Mouse (Mus musculus) forebrain, embryonic 14.5 days (tissue): ENCODE measurements at regions not wholly inside any gene's neighbourhood (a gene's known extent, or its start where the extent isn't known, plus 50 kb on each side); places are given as distances from the start of the nearest gene placed in this dataset.

Experiments used
- ATAC-seq: fragments of 200-750 bp; cut with Nextera tagmentation; 2 replicates; pipeline ENCODE4 v1.8.0; 2017; ENCODE audit warnings: mild to moderate bottlenecking, moderate library complexity
- DNase-seq: peaks from one replicate; pipeline ENCODE4 v3.0.0-alpha.2; 2015; ENCODE audit warnings: low spot score
- H3K27ac ChIP-seq: fragments of 300-500 bp; sonication (generic); 2 replicates; pipeline ENCODE4 v1.5.1; 2014; ENCODE audit warnings: low read depth, mild to moderate bottlenecking, control low read depth, low read length, moderate library complexity
- H3K27me3 ChIP-seq: fragments of 300-500 bp; sonication (generic); replicated peaks from 2 replicates; pipeline ENCODE4 v1.6.1; 2014; ENCODE audit warnings: low read length, control low read depth, mixed read lengths; ENCODE audit not compliant: control insufficient read depth, insufficient read depth
- H3K36me3 ChIP-seq: fragments of 300-500 bp; sonication (generic); 2 replicates; pipeline ENCODE4 v1.6.1; 2014; ENCODE audit warnings: low read length, control low read depth; ENCODE audit not compliant: control insufficient read depth, insufficient read depth
- H3K4me1 ChIP-seq: fragments of 300-500 bp; sonication (generic); 2 replicates; pipeline ENCODE4 v1.6.1; 2014; ENCODE audit warnings: antibody characterized with exemption, low read length, control low read depth; ENCODE audit not compliant: control insufficient read depth, insufficient read depth
- H3K4me2 ChIP-seq: fragments of 300-500 bp; sonication (generic); 2 replicates; pipeline ENCODE4 v1.6.1; 2014; ENCODE audit warnings: mild to moderate bottlenecking, control low read depth, low read length
- H3K4me3 ChIP-seq: fragments of 300-500 bp; sonication (generic); 2 replicates; pipeline ENCODE4 v1.5.1; 2014; ENCODE audit warnings: low read depth, low read length, control low read depth
- H3K9ac ChIP-seq: fragments of 300-500 bp; sonication (generic); 2 replicates; pipeline ENCODE4 v1.6.1; 2014; ENCODE audit warnings: mild to moderate bottlenecking, low read length, control low read depth, moderate library complexity
- H3K9me3 ChIP-seq: fragments of 300-500 bp; sonication (generic); replicated peaks from 2 replicates; pipeline ENCODE4 v1.6.1; 2016; ENCODE audit warnings: low read length, control low read depth, mixed read lengths; ENCODE audit not compliant: control insufficient read depth
- WGBS: fragments of 180-500 bp; shearing (Covaris S2); extraction: QIAGEN DNeasy Blood & Tissue Kit; methylation state at CpG from one replicate; pipeline ENCODE4 v1.1.7; 2014; 5-methylcytosine and 5-hydroxymethylcytosine counted together

GRCm38 (mm10) chr10:87639339-87639738, 117.7 kb downstream of the Pah start:
- no peak overlapping the region for H3K9ac ChIP-seq
- no peaks in the 10 kb centered on the region for H3K9me3 ChIP-seq
- ATAC-seq (no peak), DNase-seq (no peak)
- H3K4me1 ChIP-seq: no peaks in the 10 kb centered on the region
- no peak overlapping the region for H3K4me2 ChIP-seq
- no peak overlapping the region for H3K27ac ChIP-seq
- WGBS: 84% methylated on average over 2 of the region's 2 CpGs
- no peak overlapping the region for H3K4me3 ChIP-seq
- H3K36me3 ChIP-seq: no peaks in the 10 kb centered on the region
- H3K27me3 ChIP-seq: no peaks in the 10 kb centered on the region

GRCm38 (mm10) chr10:87649091-87649490, 127.5 kb downstream of the Pah start:
- peak; percentile 50; the same call in 1 of the 2 replicates for ATAC-seq
- DNase-seq: peak; percentile 67
- no peak overlapping the region for H3K4me2 ChIP-seq
- no peak overlapping the region for H3K4me3 ChIP-seq
- H3K9ac ChIP-seq: no peak overlapping the region
- no peak overlapping the region for H3K27ac ChIP-seq
- 0 out of 2 replicates have a peak, but pooled peaks cover 9% of the 10 kb centered on the region for H3K4me1 ChIP-seq
- no peaks in the 10 kb centered on the region for H3K36me3 ChIP-seq
- WGBS: 21% methylated on average over 1 of the region's 1 CpGs
- no peaks in the 10 kb centered on the region for H3K27me3 ChIP-seq
- no peaks in the 10 kb centered on the region for H3K9me3 ChIP-seq

- peak; percentile 59 for DNase-seq
- ATAC-seq: no peak
Measured at GRCm38 (mm10) chr10:87652139-87652740, 130.6 kb downstream of the Pah start.

GRCm38 (mm10) chr10:87654112-87654511, 132.5 kb downstream of the Pah start:
- H3K36me3 ChIP-seq: no peaks in the 10 kb centered on the region
- no peaks in the 10 kb centered on the region for H3K9me3 ChIP-seq
- no peak overlapping the region for H3K4me2 ChIP-seq
- no peak overlapping the region for H3K4me3 ChIP-seq
- DNase-seq (no peak), ATAC-seq (no peak)
- no peaks in the 10 kb centered on the region for H3K27me3 ChIP-seq
- 0 out of 2 replicates have a peak, but pooled peaks cover 9% of the 10 kb centered on the region for H3K4me1 ChIP-seq
- H3K9ac ChIP-seq: no peak overlapping the region
- WGBS: 90% methylated on average over 4 of the region's 4 CpGs
- no peak overlapping the region for H3K27ac ChIP-seq

More at GRCm38 (mm10) chr10:87652139-87652740, 130.6 kb downstream of the Pah start:
- Histone ChIP-seq H3K9ac (no peak overlapping the region), H3K4me3 (no peak overlapping the region), H3K4me1 (0 out of 2 replicates have a peak, but pooled peaks cover 9% of the 10 kb centered on the region), H3K4me2 (no peak overlapping the region), H3K9me3 (no peaks in the 10 kb centered on the region), H3K36me3 (no peaks in the 10 kb centered on the region), H3K27me3 (no peaks in the 10 kb centered on the region), H3K27ac (no peak overlapping the region)
- WGBS: 49% methylated on average over 8 of the region's 8 CpGs

- no peak overlapping the region for H3K4me2 ChIP-seq
- peaks cover 9% of the 10 kb centered on the region; the same call in 1 of the 2 replicates for H3K4me1 ChIP-seq
- 37% methylated on average over 9 of the region's 9 CpGs for WGBS
- ATAC-seq (peak; percentile 89), DNase-seq (peak; percentile 81)
- no peak overlapping the region for H3K9ac ChIP-seq
- H3K36me3 ChIP-seq: no peaks in the 10 kb centered on the region
- no peaks in the 10 kb centered on the region for H3K9me3 ChIP-seq
- no peak overlapping the region for H3K4me3 ChIP-seq
- no peaks in the 10 kb centered on the region for H3K27me3 ChIP-seq
- peak overlapping the region; percentile 61; the same call in 1 of the 2 replicates for H3K27ac ChIP-seq
Measured at GRCm38 (mm10) chr10:87666020-87666718, 144.6 kb downstream of the Pah start.

GRCm38 (mm10) chr10:87666719-87667387, 145.3 kb downstream of the Pah start:
- no peaks in the 10 kb centered on the region for H3K36me3 ChIP-seq
- ATAC-seq (peak; percentile 78), DNase-seq (peak; percentile 73)
- H3K9ac ChIP-seq: no peak overlapping the region
- H3K9me3 ChIP-seq: no peaks in the 10 kb centered on the region
- peak overlapping the region; percentile 61; the same call in 1 of the 2 replicates for H3K27ac ChIP-seq
- H3K4me1 ChIP-seq: peaks cover 9% of the 10 kb centered on the region; the same call in 1 of the 2 replicates
- no peak overlapping the region for H3K4me3 ChIP-seq
- WGBS: 71% methylated on average over 7 of the region's 7 CpGs
- H3K27me3 ChIP-seq: no peaks in the 10 kb centered on the region
- H3K4me2 ChIP-seq: no peak overlapping the region

- DNase-seq: peak; percentile 17
- WGBS: 86% methylated on average over 10 of the region's 10 CpGs
Measured at GRCm38 (mm10) chr10:87667651-87668140, 146.1 kb downstream of the Pah start.

GRCm38 (mm10) chr10:87674740-87675420, 153.3 kb downstream of the Pah start:
- WGBS: 81% methylated on average over 5 of the region's 5 CpGs
- no peak for DNase-seq
- Histone ChIP-seq H3K4me1 (no peaks in the 10 kb centered on the region), H3K4me3 (no peak overlapping the region), H3K36me3 (no peaks in the 10 kb centered on the region), H3K27me3 (no peaks in the 10 kb centered on the region), H3K4me2 (no peak overlapping the region), H3K9ac (no peak overlapping the region), H3K9me3 (no peaks in the 10 kb centered on the region), H3K27ac (no peak overlapping the region)
- ATAC-seq: no peak

More at GRCm38 (mm10) chr10:87667651-87668140, 146.1 kb downstream of the Pah start:
- no peak for ATAC-seq
- no peak overlapping the region for H3K4me3 ChIP-seq
- H3K9me3 ChIP-seq: no peaks in the 10 kb centered on the region
- no peak overlapping the region for H3K4me2 ChIP-seq
- H3K27me3 ChIP-seq: no peaks in the 10 kb centered on the region
- H3K27ac ChIP-seq: no peak overlapping the region
- H3K9ac ChIP-seq: no peak overlapping the region
- H3K36me3 ChIP-seq: no peaks in the 10 kb centered on the region
- H3K4me1 ChIP-seq: peaks cover 9% of the 10 kb centered on the region; the same call in 1 of the 2 replicates
